Mouse (Mus musculus) c-Kit-positive CD71-positive TER-119-positive erythroid progenitor cells, embryonic 14.5 days (primary cell): ENCODE measurements around the gene Ulk4.
"Not testable (repeated sequence)": the region's sequence is repeated elsewhere in the genome, so short reads cannot be mapped to it uniquely, and the experiment has no call there.

Experiments used
- DNase-seq: peaks from one replicate; pipeline ENCODE4 v3.0.0-alpha.2; 2013; ENCODE audit warnings: low spot score

The Ulk4 gene

GRCm38 (mm10) chr9:121250854-121251253, 26.1 kb downstream of the Ulk4 start:
- DNase-seq, result no peak

DNA sequence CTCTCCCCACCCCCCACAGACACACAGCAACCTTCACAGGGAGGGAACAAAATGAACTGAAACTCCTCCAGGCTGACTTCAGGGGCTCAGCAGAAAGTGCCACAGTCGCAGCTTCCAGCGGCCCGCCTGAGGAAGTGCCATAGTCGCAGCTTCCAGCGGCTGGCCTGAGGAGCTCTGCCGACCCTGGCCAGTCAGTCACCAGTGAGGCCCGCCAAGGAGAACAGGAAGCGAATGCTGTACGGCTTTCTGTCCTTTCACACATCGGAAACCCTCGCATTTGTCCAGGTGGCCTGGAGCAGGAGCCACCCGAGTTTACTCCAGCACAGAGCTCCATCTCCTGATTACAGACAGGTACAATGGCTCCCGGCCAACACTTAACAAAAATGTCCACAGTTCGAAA, 27.2 kb downstream of the Ulk4 start:
- DNase-seq, result no peak

- peak; percentile 79 for DNase-seq
These were observed 28.8 kb downstream of the Ulk4 start for GRCm38 (mm10) chr9:121247956-121248775.

GRCm38 (mm10) chr9:121247047-121247446, 29.9 kb downstream of the Ulk4 start:
- DNase-seq, result no peak

GRCm38 (mm10) chr9:121242331-121242730, 34.7 kb downstream of the Ulk4 start:
- no peak for DNase-seq

- DNase-seq, result peak; percentile 18
These were observed 35.2 kb downstream of the Ulk4 start for GRCm38 (mm10) chr9:121241806-121242205.

- DNase-seq, result no peak
These were observed 35.6 kb downstream of the Ulk4 start for GRCm38 (mm10) chr9:121241366-121241765.

- peak; percentile 44 for DNase-seq
These were observed 36.8 kb downstream of the Ulk4 start for GRCm38 (mm10) chr9:121240242-121240641.

DNA sequence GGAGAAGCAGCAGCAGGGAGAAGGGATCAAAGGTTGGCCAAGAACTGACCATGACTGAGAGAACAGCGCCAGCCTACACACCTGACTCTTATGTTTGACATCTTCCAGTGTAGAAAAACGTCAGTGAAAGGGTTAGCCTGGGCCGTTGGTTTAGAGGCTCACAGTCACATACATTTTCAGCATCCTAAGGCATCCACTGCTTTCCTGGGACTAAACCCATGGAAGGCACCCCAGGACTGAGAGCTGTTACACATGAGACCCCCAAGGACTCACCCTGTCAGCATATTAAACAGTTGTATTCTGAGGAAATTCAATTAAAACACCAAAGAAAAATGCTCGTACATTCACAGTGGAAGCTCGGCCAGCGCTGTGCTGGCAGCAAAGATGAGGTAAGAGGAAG, 37.4 kb downstream of the Ulk4 start:
- DNase-seq, result no peak

GRCm38 (mm10) chr9:121218636-121219035, 58.4 kb downstream of the Ulk4 start:
- no peak for DNase-seq

DNA sequence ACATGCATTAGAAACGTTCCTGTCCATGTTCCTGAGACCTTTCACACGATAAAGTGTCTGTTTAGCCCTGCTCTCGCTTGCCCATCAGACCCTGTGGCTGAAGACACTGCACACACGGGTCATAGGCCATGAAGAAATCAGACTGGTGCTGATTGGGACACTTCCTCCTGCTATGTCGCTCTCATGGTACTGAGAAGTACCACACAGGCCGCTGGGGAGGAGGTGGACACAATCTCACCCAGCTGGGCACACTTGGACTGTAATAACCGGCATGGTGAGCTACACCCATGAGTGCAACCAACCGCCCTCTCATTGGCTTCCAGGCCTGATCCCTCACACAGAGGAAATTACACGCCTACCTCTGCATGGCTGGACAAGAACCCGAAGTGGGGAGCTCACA, 58.8 kb downstream of the Ulk4 start:
- DNase-seq, result no peak

DNA sequence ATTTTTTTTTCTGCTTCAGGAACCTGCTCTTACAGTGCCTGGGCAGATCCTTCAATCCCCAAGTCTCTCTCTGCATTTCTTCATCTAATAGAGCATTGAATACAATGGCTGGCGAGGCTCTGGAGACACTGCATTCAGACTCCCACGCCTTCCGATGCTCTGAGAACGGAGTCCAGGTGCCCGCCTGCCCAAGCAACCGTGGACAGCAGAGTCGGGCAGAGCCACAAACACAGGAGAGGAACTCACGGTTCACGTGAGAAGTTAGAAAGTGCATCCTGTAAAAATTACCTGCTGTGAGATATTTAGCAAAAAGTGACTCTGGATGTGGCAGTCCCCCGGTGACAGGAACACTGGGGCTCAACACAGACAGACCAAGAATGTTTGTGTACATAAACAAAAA, 59.3 kb downstream of the Ulk4 start:
- DNase-seq, result no peak

DNA sequence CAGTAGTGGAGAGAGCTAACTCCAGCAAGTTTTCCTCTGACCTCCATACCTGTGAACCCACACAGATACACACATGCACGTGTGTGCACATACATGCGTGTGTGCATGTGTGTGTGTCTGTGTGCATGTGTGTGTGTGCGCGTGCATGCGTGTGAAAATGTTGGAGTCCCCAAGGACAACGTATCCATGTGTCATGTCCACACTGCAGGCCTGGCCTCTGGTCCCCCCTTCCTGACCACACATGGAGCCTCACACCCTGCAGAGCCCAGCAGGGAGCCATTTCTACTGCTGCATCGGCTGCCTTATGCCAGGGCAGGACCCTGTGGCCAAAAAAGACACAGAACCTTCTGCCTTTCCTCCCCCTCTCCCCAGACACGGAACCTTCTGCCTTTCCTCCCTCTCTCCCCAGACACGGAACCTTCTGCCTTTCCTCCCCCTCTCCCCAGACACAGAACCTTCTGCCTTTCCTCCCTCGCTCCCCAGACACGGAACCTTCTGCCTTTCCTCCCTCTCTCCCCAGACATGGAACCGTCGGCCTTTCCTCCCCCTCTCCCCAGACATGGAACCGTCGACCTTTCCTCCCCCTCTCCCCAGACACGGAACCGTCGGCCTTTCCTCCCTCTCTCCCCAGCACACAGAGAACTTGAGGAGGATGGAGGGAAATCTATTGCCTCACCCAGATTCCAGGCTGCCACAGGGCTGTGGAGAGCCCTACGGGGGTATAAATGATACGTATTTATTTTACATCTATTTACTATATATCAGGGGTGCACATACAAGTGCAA, 60.3 kb downstream of the Ulk4 start:
- no peak for DNase-seq

DNA sequence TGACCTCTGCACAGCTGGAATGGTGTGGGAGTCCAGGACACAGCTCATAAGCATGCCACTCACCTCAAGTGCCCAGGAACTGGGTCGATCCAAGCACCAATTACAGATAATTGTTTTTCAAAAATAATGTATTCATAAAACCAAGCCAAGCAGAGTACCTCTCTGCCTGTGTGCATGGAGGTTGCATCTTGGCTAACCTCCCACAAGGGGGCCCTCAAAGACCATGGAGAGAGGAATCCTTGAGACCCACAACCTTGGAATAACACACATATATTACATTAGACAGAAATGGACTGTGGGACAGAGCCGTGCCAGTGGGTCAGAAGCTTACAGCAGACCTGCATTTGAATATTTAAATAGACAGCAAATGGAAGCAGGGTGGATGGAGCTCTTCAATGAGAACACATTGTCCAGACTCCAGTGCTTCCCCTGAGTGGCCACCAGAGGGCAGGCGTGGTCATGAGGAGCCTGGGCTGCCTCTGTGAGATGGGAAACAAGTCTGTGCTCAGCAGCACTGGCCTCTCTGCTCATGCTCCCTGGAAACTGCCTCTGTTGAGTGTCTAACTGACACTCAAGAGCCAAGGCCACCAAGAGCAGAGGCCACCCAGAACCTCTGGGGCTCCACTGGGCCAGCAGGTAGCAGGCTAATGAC, 61.5 kb downstream of the Ulk4 start:
- peak; percentile 37 for DNase-seq

DNA sequence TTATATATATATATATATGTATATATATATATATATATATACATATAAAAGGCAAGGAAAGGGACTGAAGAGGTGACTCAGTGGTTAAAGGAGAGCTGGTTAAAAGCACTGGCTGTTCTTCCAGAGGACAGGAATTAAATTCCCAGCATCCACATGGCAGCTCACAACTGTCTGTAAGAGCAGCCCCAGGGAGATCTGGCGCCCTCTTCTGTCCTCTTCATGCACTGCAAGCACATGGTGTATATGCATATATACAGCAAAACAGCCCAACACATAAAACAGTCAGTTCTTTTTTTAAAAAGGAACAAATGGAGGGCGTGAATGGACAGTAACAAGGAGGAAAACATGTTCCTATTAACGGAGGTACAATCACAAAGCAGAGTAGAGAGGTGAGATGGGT, 64.7 kb downstream of the Ulk4 start:
- DNase-seq, result peak; percentile 7

- no peak for DNase-seq
These were observed 72.0 kb downstream of the Ulk4 start for GRCm38 (mm10) chr9:121205046-121205445.

DNA sequence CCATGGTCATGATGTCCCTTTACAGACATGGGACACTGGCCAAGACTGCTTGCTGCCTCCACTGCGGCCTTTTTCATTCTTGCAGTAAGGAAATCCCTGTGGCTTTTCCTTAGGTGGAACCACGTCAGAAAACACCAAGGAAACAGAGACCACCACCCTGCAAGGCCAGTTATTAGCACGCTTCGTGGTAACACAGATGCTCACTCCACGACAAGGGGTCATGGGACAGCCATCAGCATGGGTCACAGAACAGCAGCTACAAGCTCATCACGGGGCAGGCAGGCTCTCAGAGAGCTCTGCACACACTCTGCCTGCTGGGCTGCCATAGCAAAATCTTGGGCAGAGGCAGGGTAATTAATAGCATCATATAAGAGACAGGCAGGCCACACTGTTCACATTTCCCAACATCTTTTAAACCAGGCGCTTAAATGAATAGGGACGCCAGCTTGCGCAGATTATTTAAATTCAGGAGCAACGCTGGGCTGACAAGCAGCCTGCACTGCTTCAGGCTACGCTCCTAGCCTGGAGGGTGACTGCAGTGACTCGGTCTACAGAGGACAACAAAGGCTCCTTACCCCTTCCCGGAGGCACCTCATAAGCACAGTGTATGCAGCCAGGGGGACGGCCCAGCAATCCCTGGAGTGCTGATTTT, 72.7 kb downstream of the Ulk4 start:
- no peak for DNase-seq

- DNase-seq, result no peak
These were observed 73.3 kb downstream of the Ulk4 start for GRCm38 (mm10) chr9:121203686-121204085.

DNA sequence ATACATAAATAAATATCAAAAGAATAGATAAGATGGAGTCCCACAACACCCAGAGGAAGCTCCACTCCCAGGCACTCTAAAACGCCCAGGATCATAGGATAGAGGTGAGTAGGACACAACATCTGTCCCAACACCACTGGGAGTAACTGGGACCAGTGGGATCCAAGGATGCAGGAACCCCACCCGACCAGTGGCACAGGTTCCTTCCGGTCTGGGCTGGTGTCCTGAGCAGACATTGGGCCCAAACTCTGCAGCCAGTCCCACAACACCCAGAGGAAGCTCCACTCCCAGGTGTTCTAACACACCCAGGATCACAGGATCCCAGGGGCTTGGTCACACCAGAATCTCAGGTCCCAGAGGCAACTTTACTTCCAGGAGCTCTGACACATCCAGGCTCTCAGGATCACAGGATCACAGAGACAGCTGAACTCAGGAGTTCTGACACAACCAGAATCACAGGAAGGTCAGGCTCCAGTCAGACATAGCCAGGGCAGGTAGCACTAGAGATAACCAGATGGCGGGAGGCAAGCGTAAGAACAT, 77.8 kb downstream of the Ulk4 start:
- DNase-seq, result not testable (repeated sequence)

- DNase-seq, result no peak
These were observed 80.5 kb downstream of the Ulk4 start for GRCm38 (mm10) chr9:121196473-121196872.

- DNase-seq, result no peak
These were observed 81.9 kb downstream of the Ulk4 start for GRCm38 (mm10) chr9:121195106-121195505.
